Mouse (Mus musculus) hindbrain, embryonic 16.5 days (tissue): ENCODE data around the gene Chgb. TPM values are rescaled to one million over a fixed set of nuclear protein-coding genes. Genes with fewer than 3 reads are reported as not detected.

ENCODE experiments used
- ATAC-seq: fragments of 200-750 bp; cut with Nextera tagmentation; 2 replicates; pipeline ENCODE4 v1.8.0; 2017; ENCODE audit warnings: moderate TSS enrichment, moderate library complexity
- H3K27ac ChIP-seq: fragments of 300-500 bp; sonication (generic); 2 replicates; pipeline ENCODE4 v1.5.1; 2014; ENCODE audit warnings: low read depth, mild to moderate bottlenecking, control low read depth, low read length, moderate library complexity
- H3K27me3 ChIP-seq: fragments of 300-500 bp; sonication (generic); replicated peaks from 2 replicates; pipeline ENCODE4 v1.6.1; 2014; ENCODE audit warnings: low read length; ENCODE audit not compliant: control insufficient read depth, insufficient read depth
- H3K36me3 ChIP-seq: fragments of 300-500 bp; sonication (generic); 2 replicates; pipeline ENCODE4 v1.6.1; 2014; ENCODE audit warnings: mild to moderate bottlenecking, low read length, moderate library complexity, mixed read lengths; ENCODE audit not compliant: control insufficient read depth, insufficient read depth
- H3K4me1 ChIP-seq: fragments of 300-500 bp; sonication (generic); 2 replicates; pipeline ENCODE4 v1.6.1; 2014; ENCODE audit warnings: low read depth, low read length; ENCODE audit not compliant: control insufficient read depth, insufficient read depth
- H3K4me2 ChIP-seq: fragments of 300-500 bp; sonication (generic); 2 replicates; pipeline ENCODE4 v1.6.1; 2014; ENCODE audit warnings: mild to moderate bottlenecking, low read length, control low read depth, moderate library complexity
- H3K4me3 ChIP-seq: fragments of 300-500 bp; sonication (generic); 2 replicates; pipeline ENCODE4 v1.5.1; 2014; ENCODE audit warnings: mild to moderate bottlenecking, low read length, control low read depth, moderate library complexity
- H3K9ac ChIP-seq: fragments of 300-500 bp; sonication (generic); 2 replicates; pipeline ENCODE4 v1.6.1; 2014; ENCODE audit warnings: low read depth, mild to moderate bottlenecking, control low read depth, low read length, moderate library complexity
- H3K9me3 ChIP-seq: fragments of 300-500 bp; sonication (generic); 2 replicates; pipeline ENCODE4 v1.6.1; 2014; ENCODE audit warnings: mild to moderate bottlenecking, low read length, moderate library complexity; ENCODE audit not compliant: control insufficient read depth
- WGBS: fragments of 180-500 bp; shearing (Covaris S2); extraction: QIAGEN DNeasy Blood & Tissue Kit; methylation state at CpG from one replicate; pipeline ENCODE4 v1.1.7; 2014; 5-methylcytosine and 5-hydroxymethylcytosine counted together
- polyA plus RNA-seq: library from polyadenylated mRNA; unstranded; fragments of >200 nt; fragmentation: Nextera tagmentation; extraction: Ambion mirVana; gene quantifications from 2 replicates; pipeline ENCODE4 v1.2.1, GENCODE M21; 2015

Chgb gene
- polyA plus RNA-seq, 1 experiment from 2014 or later: 132 TPM

- ATAC-seq: no peak
- Histone ChIP-seq H3K36me3 (peaks cover 18% of the 10 kb centered on the region), H3K27ac (no peak overlapping the region), H3K4me2 (no peak overlapping the region), H3K4me1 (no peaks in the 10 kb centered on the region), H3K4me3 (no peak overlapping the region), H3K9ac (no peak overlapping the region), H3K9me3 (no peaks in the 10 kb centered on the region), H3K27me3 (no peaks in the 10 kb centered on the region)
- WGBS: 97% methylated on average over 2 of the region's 2 CpGs
These were observed 21.9 kb downstream of the Chgb start for GRCm38 (mm10) chr2:132802976-132803375.

- Histone ChIP-seq H3K4me1 (peaks cover 16% of the 10 kb centered on the region), H3K4me2 (peak within 1 kb of the TSS; percentile 93), H3K9me3 (no peaks in the 10 kb centered on the region), H3K27ac (peak within 1 kb of the TSS; percentile 59), H3K4me3 (peak within 1 kb of the TSS; percentile 55), H3K36me3 (0 out of 2 replicates have a peak, but pooled peaks cover 8% of the 10 kb centered on the region), H3K27me3 (no peaks in the 10 kb centered on the region), H3K9ac (peak within 1 kb of the TSS; percentile 79)
- under 1% methylated on average over 59 of the region's 59 CpGs for WGBS
- peak; percentile 100 for ATAC-seq
These were observed 34.7 kb downstream of the Chgb start, which contains the start of the genes Trmt6 and Mcm8 for GRCm38 (mm10) chr2:132815608-132816314. TSS of gene Trmt6 (minus strand) at chr2:132816055. TSS of gene Mcm8 (plus strand) at chr2:132816141.

DNA sequence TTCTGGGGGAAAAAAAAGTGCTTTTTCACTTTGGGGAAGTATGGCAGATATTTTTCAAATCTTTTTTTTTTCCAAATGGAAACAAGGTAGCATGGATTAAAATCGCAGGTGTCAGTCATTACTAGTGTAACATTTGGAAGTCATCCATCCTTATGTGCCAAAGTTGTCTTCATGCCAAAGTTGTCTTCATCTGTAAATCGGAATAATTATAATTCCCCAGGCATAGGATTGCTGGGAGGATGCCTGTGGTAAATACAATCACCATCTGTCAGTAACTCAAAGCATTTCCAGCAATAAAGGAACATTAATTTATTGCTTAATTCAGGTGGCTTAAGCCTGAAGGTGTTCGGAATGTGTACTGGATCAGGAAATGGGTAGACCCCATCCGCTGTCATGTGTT is 60.0 kb downstream of the Chgb start:
- H3K27me3 ChIP-seq: no peaks in the 10 kb centered on the region
- 86% methylated on average over 4 of the region's 4 CpGs for WGBS
- ATAC-seq: no peak

More for the DNA sequence above, 60.0 kb downstream of the Chgb start:
- H3K9me3 ChIP-seq: no peaks in the 10 kb centered on the region
- H3K4me3 ChIP-seq: no peak overlapping the region
- H3K4me2 ChIP-seq: no peak overlapping the region
- no peaks in the 10 kb centered on the region; the same call in 1 of the 2 replicates for H3K4me1 ChIP-seq
- no peaks in the 10 kb centered on the region; the same call in 1 of the 2 replicates for H3K36me3 ChIP-seq
- no peak overlapping the region for H3K27ac ChIP-seq
- H3K9ac ChIP-seq: no peak overlapping the region

Other genes with a start within 250 kb of the Chgb start
- 68.4 and 69.0 TPM in 2 replicates for gene Gpcpd1, start 193.5 kb upstream of the Chgb start, polyA plus RNA-seq
- 21.3 and 23.5 TPM in 2 replicates for gene Shld1, start 94.3 kb upstream of the Chgb start, polyA plus RNA-seq
- 17.7 and 19.8 TPM in 2 replicates for gene Trmt6, start 34.8 kb downstream of the Chgb start, polyA plus RNA-seq
- gene Mcm8, start 34.9 kb downstream of the Chgb start, polyA plus RNA-seq: 4.5 and 5.8 TPM in 2 replicates
- gene Crls1, start 65.4 kb downstream of the Chgb start, polyA plus RNA-seq: 5.6 and 6.7 TPM in 2 replicates
- gene Lrrn4, start 99.6 kb downstream of the Chgb start, polyA plus RNA-seq: 0.71 and 0.79 TPM in 2 replicates
- gene Fermt1, start 164.6 kb downstream of the Chgb start, polyA plus RNA-seq: 0.04 and 0.41 TPM in 2 replicates